Mouse (Mus musculus) C2C12 (cell line): ENCODE data around the gene Klrb1c.

Experiments used
- CEBPB ChIP-seq: IDR thresholded peaks from one replicate; pipeline ENCODE4 v1.6.1; 2011; ENCODE audit warnings: low read depth, mild to moderate bottlenecking, control low read depth, moderate library complexity
- CTCF ChIP-seq: IDR thresholded peaks from one replicate; pipeline ENCODE4 v1.5.1; 2011; ENCODE audit not compliant: control insufficient read depth, insufficient read depth, insufficient read length
- MAX ChIP-seq: IDR thresholded peaks from one replicate; pipeline ENCODE4 v1.6.1; 2011; ENCODE audit warnings: mild to moderate bottlenecking, control low read depth
- MYOG ChIP-seq: IDR thresholded peaks from one replicate; pipeline ENCODE4 v1.6.1; 2011; ENCODE audit not compliant: control insufficient read depth, insufficient read length; ENCODE audit errors: extremely low read depth
- USF1 ChIP-seq: IDR thresholded peaks from one replicate; pipeline ENCODE4 v1.6.1; 2011; ENCODE audit warnings: low read depth, mild to moderate bottlenecking, control low read depth, moderate library complexity

GRCm38 (mm10) chr6:128818083-128818802, 29.2 kb upstream of the Klrb1c start:
- TF ChIP-seq CTCF = no peak
- no peak for TF ChIP-seq CEBPB
- no peak for TF ChIP-seq USF1
- no peak for TF ChIP-seq MYOG
- no peak for TF ChIP-seq MAX
